Mouse (Mus musculus) ES-E14 (cell line): ENCODE data around the gene Gria2.

Source experiments
- MAFK ChIP-seq: IDR thresholded peaks from 2 replicates; pipeline ENCODE4 v1.6.1; 2014; ENCODE audit warnings: mild to moderate bottlenecking, low read depth, low read length, inconsistent platforms; ENCODE audit not compliant: insufficient read depth
- ZC3H11A ChIP-seq: IDR thresholded peaks from 2 replicates; pipeline ENCODE4 v1.6.1; 2012; ENCODE audit warnings: low read depth, mild to moderate bottlenecking, inconsistent platforms, low read length, borderline replicate concordance

DNA sequence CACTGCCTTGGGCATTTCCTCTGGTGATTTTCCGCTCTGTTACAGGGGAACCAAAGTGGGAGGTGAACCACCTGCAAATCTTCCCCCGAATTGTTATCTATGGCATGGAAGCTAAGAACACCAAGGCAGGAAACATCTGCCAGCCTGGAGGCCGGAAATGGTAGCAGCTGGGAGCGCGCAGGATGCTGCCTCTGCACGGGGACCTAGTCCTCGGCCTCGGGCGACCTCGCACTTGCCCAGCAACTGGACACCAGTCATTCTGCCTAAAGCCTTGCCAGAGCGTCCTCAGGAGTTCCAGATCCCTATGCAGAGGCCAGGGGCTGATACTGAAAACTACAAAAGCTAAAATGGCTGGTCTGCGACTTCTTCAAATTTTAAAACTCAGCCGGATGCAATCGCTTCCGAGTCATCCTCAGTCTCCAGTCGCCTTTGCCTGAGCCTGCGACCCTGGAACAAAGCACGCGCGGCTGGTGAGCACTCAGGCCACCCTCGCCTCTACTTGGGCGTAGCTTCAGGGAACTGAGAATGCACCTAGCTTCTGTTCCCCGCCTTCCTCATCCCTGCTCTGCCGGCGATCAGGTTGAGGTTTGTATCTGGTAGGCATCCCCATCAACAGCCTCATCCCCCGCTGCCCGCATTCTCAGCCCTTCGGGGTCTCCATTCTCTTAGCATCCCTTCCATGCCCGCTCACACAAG is 2.2 kb downstream of the Gria2 start:
- no peak for TF ChIP-seq MAFK
- no peak for TF ChIP-seq ZC3H11A
